Mouse (Mus musculus) liver, embryonic 14.5 days (tissue): ENCODE results near the gene Chst11. TPM values are rescaled to one million over a fixed set of nuclear protein-coding genes. Genes with fewer than 3 reads are reported as not detected.
A peak's percentile ranks its signal among the peaks of the same experiment; 100 is the strongest.

Source experiments
- ATAC-seq: fragments of 200-750 bp; cut with Nextera tagmentation; 2 replicates; pipeline ENCODE4 v1.8.0; 2017; ENCODE audit warnings: moderate number of reproducible peaks, mild to moderate bottlenecking, moderate library complexity; ENCODE audit not compliant: insufficient read depth
- DNase-seq, 3 experiments: peaks; one replicate each; pipeline ENCODE4 v3.0.0-alpha.2; 2012 to 2013; ENCODE audit warnings: low read depth in 3 of 3, low spot score in 3 of 3
- H3K27ac ChIP-seq: fragments of 300-500 bp; sonication (generic); 2 replicates; pipeline ENCODE4 v1.5.1; 2014; ENCODE audit warnings: moderate library complexity, mild to moderate bottlenecking, control low read depth, inconsistent platforms
- H3K27me3 ChIP-seq: fragments of 300-500 bp; sonication (generic); 2 replicates; pipeline ENCODE4 v1.6.1; 2014; ENCODE audit warnings: mild to moderate bottlenecking, low read length, moderate library complexity; ENCODE audit not compliant: control insufficient read depth, insufficient read depth
- H3K36me3 ChIP-seq: fragments of 300-500 bp; sonication (generic); replicated peaks from 2 replicates; pipeline ENCODE4 v1.6.1; 2014; ENCODE audit warnings: low read depth; ENCODE audit not compliant: control insufficient read depth, insufficient read depth
- H3K4me1 ChIP-seq, 2 experiments: fragments of 200-500 bp in 1 of 2; fragments of 300-500 bp in 1 of 2; sonication (generic) in 1 of 2; replicated peaks; 2 replicates each; pipeline ENCODE4 v1.6.1; 2012 to 2014; ENCODE audit warnings: antibody characterized with exemption in 1 of 2, inconsistent platforms in 1 of 2, low read length in 1 of 2; ENCODE audit not compliant: control insufficient read depth in 2 of 2, insufficient read depth in 2 of 2
- H3K4me2 ChIP-seq: fragments of 300-500 bp; sonication (generic); 2 replicates; pipeline ENCODE4 v1.6.1; 2014; ENCODE audit warnings: low read depth, mild to moderate bottlenecking, control low read depth, moderate library complexity
- H3K4me3 ChIP-seq, 2 experiments: fragments of 200-500 bp in 1 of 2; fragments of 300-500 bp in 1 of 2; sonication (generic) in 1 of 2; 2 replicates each; pipeline ENCODE4 v1.5.1; 2012 to 2014; ENCODE audit warnings: low read depth in 2 of 2, low read length in 2 of 2, mild to moderate bottlenecking in 2 of 2, control low read depth in 1 of 2, inconsistent platforms in 1 of 2, moderate library complexity in 1 of 2; ENCODE audit not compliant: insufficient read depth in 1 of 2
- H3K9ac ChIP-seq: fragments of 300-500 bp; sonication (generic); replicated peaks from 2 replicates; pipeline ENCODE4 v1.6.1; 2014; ENCODE audit warnings: mild to moderate bottlenecking, control low read depth, moderate library complexity
- H3K9me3 ChIP-seq: fragments of 300-500 bp; sonication (generic); 2 replicates; pipeline ENCODE4 v1.6.1; 2016; ENCODE audit warnings: low read length, mixed read lengths; ENCODE audit not compliant: control insufficient read depth
- CTCF ChIP-seq: IDR thresholded peaks from 2 replicates; pipeline ENCODE4 v1.5.1; 2016; ENCODE audit warnings: antibody characterized with exemption, low read depth, control low read depth
- EP300 ChIP-seq: IDR thresholded peaks from 2 replicates; pipeline ENCODE4 v1.6.1; 2016; ENCODE audit warnings: antibody characterized with exemption, low read depth
- WGBS: fragments of 180-500 bp; shearing (Covaris S2); extraction: QIAGEN DNeasy Blood & Tissue Kit; methylation state at CpG from one replicate; pipeline ENCODE4 v1.1.7; 2014; ENCODE audit not compliant: insufficient replicate concordance; 5-methylcytosine and 5-hydroxymethylcytosine counted together
- polyA plus RNA-seq, 2 experiments: library from polyadenylated mRNA; depleted of rRNA in 1 of 2; stranded (reverse) in 1 of 2; unstranded in 1 of 2; fragments of >200 nt; fragmentation: Nextera tagmentation in 1 of 2; extraction: Ambion mirVana in 1 of 2; gene quantifications; 2 replicates each; pipeline versions ENCODE4 v1.2.1 to v1.2.3; 2012 to 2014

Chst11 gene
- polyA plus RNA-seq, 2 experiments = 1.8 to 5.2 TPM

GRCm38 (mm10) chr10:82987394-82987793 lies 2.1 kb downstream of the Chst11 start:
- peak overlapping the region; percentile 53 for H3K27ac ChIP-seq
- no peaks in the 10 kb centered on the region for H3K36me3 ChIP-seq
- H3K27me3 ChIP-seq = peaks cover 18% of the 10 kb centered on the region
- peaks cover 50 to 54% of the 10 kb centered on the region in 2 experiments for H3K4me1 ChIP-seq
- no peaks in the 10 kb centered on the region for H3K9me3 ChIP-seq
- H3K9ac ChIP-seq = peak overlapping the region; percentile 91
- H3K4me3 ChIP-seq = peak overlapping the region; percentile 66 to 97
- WGBS = 48% methylated on average over 4 of the region's 4 CpGs
- ATAC-seq (no peak), DNase-seq (no peak)
- H3K4me2 ChIP-seq = peak overlapping the region; percentile 95
- TF ChIP-seq CTCF = no peak
- TF ChIP-seq EP300 = 0 out of 2 replicates have a peak, but pooled peaks have one; percentile 6

- H3K27ac ChIP-seq = peak overlapping the region; percentile 13; the same call in 1 of the 2 replicates
- WGBS = 63% methylated on average over 13 of the region's 13 CpGs
- DNase-seq = no peak
Observed at GRCm38 (mm10) chr10:82989418-82990025, 4.2 kb downstream of the Chst11 start.

GRCm38 (mm10) chr10:82990918-82991317 lies 5.6 kb downstream of the Chst11 start:
- 31% methylated on average over 7 of the region's 7 CpGs for WGBS
- ATAC-seq (no peak), DNase-seq (no peak)
- Histone ChIP-seq H3K4me2 (peak overlapping the region; percentile 59), H3K9ac (peak overlapping the region; percentile 48; the same call in 1 of the 2 replicates), H3K4me3 (no peak overlapping the region; a peak in 1 of 4 replicates), H3K36me3 (no peaks in the 10 kb centered on the region), H3K4me1 (peaks cover 70 to 74% of the 10 kb centered on the region in 2 experiments), H3K9me3 (no peaks in the 10 kb centered on the region), H3K27ac (peak overlapping the region; percentile 83), H3K27me3 (no peaks in the 10 kb centered on the region)
- TF ChIP-seq CTCF (no peak), EP300 (no peak)

More at GRCm38 (mm10) chr10:82989418-82990025, 4.2 kb downstream of the Chst11 start:
- H3K4me1 ChIP-seq = peaks cover 67 to 68% of the 10 kb centered on the region in 2 experiments
- no peak for ATAC-seq
- H3K9ac ChIP-seq = no peak overlapping the region
- H3K27me3 ChIP-seq = peaks cover under 1% of the 10 kb centered on the region
- TF ChIP-seq CTCF (no peak), EP300 (no peak)
- no peak overlapping the region for H3K4me3 ChIP-seq
- H3K4me2 ChIP-seq = peak overlapping the region; percentile 95
- H3K36me3 ChIP-seq = no peaks in the 10 kb centered on the region
- no peaks in the 10 kb centered on the region for H3K9me3 ChIP-seq

GRCm38 (mm10) chr10:82991756-82992519 lies 6.6 kb downstream of the Chst11 start:
- Histone ChIP-seq H3K4me3 (peak overlapping the region in 1 of 2 experiments; percentile 26; a peak in 2 of 4 replicates), H3K9ac (peak overlapping the region; percentile 48)

GRCm38 (mm10) chr10:82994284-82994683 lies 9.0 kb downstream of the Chst11 start:
- 31% methylated on average over 7 of the region's 7 CpGs for WGBS
- Histone ChIP-seq H3K27ac (peak overlapping the region; percentile 55), H3K4me3 (no peak overlapping the region), H3K4me1 (peaks cover 59 to 61% of the 10 kb centered on the region in 2 experiments), H3K4me2 (peak overlapping the region; percentile 48), H3K9me3 (no peaks in the 10 kb centered on the region), H3K27me3 (no peaks in the 10 kb centered on the region), H3K36me3 (no peaks in the 10 kb centered on the region), H3K9ac (peak overlapping the region; percentile 34)
- ATAC-seq (peak; percentile 69), DNase-seq (no peak)
- TF ChIP-seq CTCF = no peak
- peak; percentile 79 for TF ChIP-seq EP300

More at GRCm38 (mm10) chr10:82991756-82992519, 6.6 kb downstream of the Chst11 start:
- Histone ChIP-seq H3K27me3 (no peaks in the 10 kb centered on the region), H3K9me3 (no peaks in the 10 kb centered on the region), H3K27ac (peak overlapping the region; percentile 83), H3K36me3 (no peaks in the 10 kb centered on the region), H3K4me2 (peak overlapping the region; percentile 59), H3K4me1 (peaks cover 70 to 74% of the 10 kb centered on the region in 2 experiments)
- TF ChIP-seq CTCF (no peak), EP300 (peak; percentile 88)
- ATAC-seq (peak; percentile 85), DNase-seq (peak in 1 of 3 experiments; percentile 67)
- whole genome bisulfite sequencing = 8% methylated on average over 10 of the region's 10 CpGs
